Mouse (Mus musculus) midbrain, embryonic 12.5 days (tissue): Measurements from ENCODE around the gene Sec22b. TPM values are rescaled to one million over a fixed set of nuclear protein-coding genes. Genes with fewer than 3 reads are reported as not detected.

Experiments
- ATAC-seq: fragments of 200-750 bp; cut with Nextera tagmentation; 2 replicates; pipeline ENCODE4 v1.8.0; 2017; ENCODE audit warnings: low read depth, moderate TSS enrichment, moderate library complexity; ENCODE audit not compliant: low FRiP score
- H3K27ac ChIP-seq: fragments of 300-500 bp; sonication (generic); replicated peaks from 2 replicates; pipeline ENCODE4 v1.5.1; 2016; ENCODE audit warnings: mild to moderate bottlenecking
- H3K27me3 ChIP-seq: fragments of 300-500 bp; sonication (generic); 2 replicates; pipeline ENCODE4 v1.6.1; 2016; ENCODE audit warnings: mild to moderate bottlenecking
- H3K36me3 ChIP-seq: fragments of 300-500 bp; sonication (generic); 2 replicates; pipeline ENCODE4 v1.6.1; 2016
- H3K4me1 ChIP-seq: fragments of 300-500 bp; sonication (generic); 2 replicates; pipeline ENCODE4 v1.6.1; 2016
- H3K4me2 ChIP-seq: fragments of 300-500 bp; sonication (generic); replicated peaks from 2 replicates; pipeline ENCODE4 v1.6.1; 2016; ENCODE audit warnings: mild to moderate bottlenecking, moderate library complexity
- H3K4me3 ChIP-seq: fragments of 300-500 bp; sonication (generic); 2 replicates; pipeline ENCODE4 v1.5.1; 2016; ENCODE audit warnings: mild to moderate bottlenecking
- H3K9ac ChIP-seq: fragments of 300-500 bp; sonication (generic); replicated peaks from 2 replicates; pipeline ENCODE4 v1.6.1; 2016; ENCODE audit warnings: mild to moderate bottlenecking, moderate library complexity
- H3K9me3 ChIP-seq: fragments of 300-500 bp; sonication (generic); 2 replicates; pipeline ENCODE4 v1.6.1; 2016; ENCODE audit warnings: mild to moderate bottlenecking
- WGBS: fragments of 180-500 bp; shearing (Covaris S2); methylation state at CpG from one replicate; pipeline ENCODE4 v1.1.7; 2016; 5-methylcytosine and 5-hydroxymethylcytosine counted together
- polyA plus RNA-seq: library from polyadenylated mRNA; unstranded; fragments of >200 nt; fragmentation: Nextera tagmentation; extraction: Ambion mirVana; gene quantifications from 2 replicates; pipeline ENCODE4 v1.2.1, GENCODE M21; 2016

Gene Sec22b
- polyA plus RNA-seq, 1 experiment from 2014 or later = 101 TPM

GRCm38 (mm10) chr3:97968191-97968590 lies 67.2 kb downstream of the Sec22b start:
- H3K9ac ChIP-seq = no peak overlapping the region
- 94% methylated on average over 2 of the region's 2 CpGs for WGBS
- H3K27me3 ChIP-seq = peaks cover 12% of the 10 kb centered on the region; the same call in 1 of the 2 replicates
- H3K27ac ChIP-seq = no peak overlapping the region
- ATAC-seq = no peak
- peaks cover 5% of the 10 kb centered on the region; the same call in 1 of the 2 replicates for H3K4me1 ChIP-seq
- no peaks in the 10 kb centered on the region for H3K36me3 ChIP-seq
- no peaks in the 10 kb centered on the region for H3K9me3 ChIP-seq
- no peak overlapping the region for H3K4me3 ChIP-seq
- no peak overlapping the region for H3K4me2 ChIP-seq

GRCm38 (mm10) chr3:97969019-97969418 lies 68.0 kb downstream of the Sec22b start:
- H3K4me3 ChIP-seq = no peak overlapping the region
- no peak for ATAC-seq
- H3K27ac ChIP-seq = no peak overlapping the region
- no peaks in the 10 kb centered on the region for H3K9me3 ChIP-seq
- H3K36me3 ChIP-seq = no peaks in the 10 kb centered on the region
- H3K9ac ChIP-seq = no peak overlapping the region
- peaks cover 12% of the 10 kb centered on the region; the same call in 1 of the 2 replicates for H3K27me3 ChIP-seq
- peaks cover 5% of the 10 kb centered on the region; the same call in 1 of the 2 replicates for H3K4me1 ChIP-seq
- H3K4me2 ChIP-seq = no peak overlapping the region
- WGBS = 76% methylated on average over 1 of the region's 1 CpGs

GRCm38 (mm10) chr3:97971117-97971516 lies 70.1 kb downstream of the Sec22b start:
- Histone ChIP-seq H3K4me3 (no peak overlapping the region), H3K36me3 (no peaks in the 10 kb centered on the region), H3K27me3 (peaks cover 12% of the 10 kb centered on the region; the same call in 1 of the 2 replicates), H3K4me2 (no peak overlapping the region), H3K4me1 (peaks cover 5% of the 10 kb centered on the region; the same call in 1 of the 2 replicates), H3K9ac (no peak overlapping the region), H3K27ac (no peak overlapping the region), H3K9me3 (no peaks in the 10 kb centered on the region)
- 38% methylated on average over 7 of the region's 7 CpGs for WGBS
- no peak for ATAC-seq

GRCm38 (mm10) chr3:97972200-97972599 lies 71.2 kb downstream of the Sec22b start:
- no peak overlapping the region for H3K9ac ChIP-seq
- H3K4me2 ChIP-seq = no peak overlapping the region
- WGBS = 66% methylated on average over 5 of the region's 5 CpGs
- no peaks in the 10 kb centered on the region for H3K9me3 ChIP-seq
- no peak overlapping the region for H3K27ac ChIP-seq
- peaks cover 5% of the 10 kb centered on the region; the same call in 1 of the 2 replicates for H3K4me1 ChIP-seq
- no peak overlapping the region for H3K4me3 ChIP-seq
- ATAC-seq = no peak
- H3K27me3 ChIP-seq = peaks cover 12% of the 10 kb centered on the region; the same call in 1 of the 2 replicates
- no peaks in the 10 kb centered on the region for H3K36me3 ChIP-seq

- 70% methylated on average over 4 of the region's 4 CpGs for WGBS
- Histone ChIP-seq H3K9ac (no peak overlapping the region), H3K36me3 (no peaks in the 10 kb centered on the region), H3K27ac (no peak overlapping the region), H3K4me2 (no peak overlapping the region), H3K9me3 (no peaks in the 10 kb centered on the region), H3K27me3 (peaks cover 12% of the 10 kb centered on the region; the same call in 1 of the 2 replicates), H3K4me1 (peaks cover 5% of the 10 kb centered on the region; the same call in 1 of the 2 replicates), H3K4me3 (no peak overlapping the region)
- no peak for ATAC-seq
Measured at GRCm38 (mm10) chr3:97972707-97973106, 71.7 kb downstream of the Sec22b start.

Other genes with a start within 250 kb of the Sec22b start
- 8.4 and 9.3 TPM in 2 replicates for gene Prkab2, start 243.0 kb upstream of the Sec22b start, polyA plus RNA-seq
- gene Gm17651, start 226.5 kb upstream of the Sec22b start, polyA plus RNA-seq = not detected in 2 replicates
- 38.1 and 39.9 TPM in 2 replicates for gene Pde4dip, start 12.5 kb upstream of the Sec22b start, polyA plus RNA-seq
- 20.3 and 20.7 TPM in 2 replicates for gene Notch2, start 112.3 kb downstream of the Sec22b start, polyA plus RNA-seq